18 mouse cellular contexts compared by ENCODE assay signal in genomic region chr14:19988410-19988809, GRCm38 (mm10). TPM values are rescaled to one million over a fixed set of nuclear protein-coding genes. Genes with fewer than 3 reads are reported as not detected.
A peak's percentile ranks its signal among the peaks of the same experiment; 100 is the strongest.
DNase-seq lines count a peak whose midpoint lies in the region; ATAC-seq and TF ChIP-seq lines count a peak whose summit lies in the region.
"Had no signal": no experiment of that assay in that cellular context is flagged by ENCODE, and none has a peak within 500 bp of the region (broad histone marks: within the 10 kb centered on the region; RNA-seq: fewer than 3 reads in every experiment).

No protein-coding gene starts in this region.

- H3K36me3 ChIP-seq in forebrain, embryonic 13.5 days (ENCODE audit: poor library complexity, severe bottlenecking), result no peaks in the 10 kb centered on the region
- no peaks in the 10 kb centered on the region for H3K36me3 ChIP-seq in hindbrain, embryonic 14.5 days (replicated peaks; ENCODE audit: control insufficient read depth, insufficient read depth)
- no peaks in the 10 kb centered on the region for H3K36me3 ChIP-seq in midbrain, embryonic 16.5 days (ENCODE audit: control insufficient read depth, insufficient read depth, low read length)
- H3K36me3 ChIP-seq: heart, embryonic 10.5 days; liver, embryonic 12.5 days had no signal

- ATAC-seq in forebrain, embryonic 13.5 days, result no peak
- no peak for ATAC-seq in hindbrain, embryonic 14.5 days (ENCODE audit: low FRiP score)
- ATAC-seq in midbrain, embryonic 16.5 days, result no peak
- ATAC-seq: intestine, embryonic 16.5 days; liver, embryonic 12.5 days had no signal

- 92% methylated on average over 3 of the region's 3 CpGs for WGBS in forebrain, embryonic 13.5 days
- 95% methylated on average over 3 of the region's 3 CpGs for WGBS in hindbrain, embryonic 14.5 days
- 93% methylated on average over 3 of the region's 3 CpGs for WGBS in midbrain, embryonic 16.5 days

- H3K4me3 ChIP-seq in layer of hippocampus, adult 2 months, result no peak overlapping the region
- no peak overlapping the region for H3K4me3 ChIP-seq in forebrain, embryonic 13.5 days
- no peak overlapping the region for H3K4me3 ChIP-seq in hindbrain, embryonic 14.5 days (replicated peaks; ENCODE audit: low read length)
- H3K4me3 ChIP-seq in midbrain, embryonic 16.5 days (ENCODE audit: low read depth, low read length), result no peak overlapping the region
- H3K4me3 ChIP-seq: heart, embryonic 10.5 days; liver, embryonic 12.5 days; megakaryocyte, embryonic 14.5 days had no signal

- DNase-seq in layer of hippocampus, adult 2 months (ENCODE audit: low spot score in 2 of 2), result no peak
- DNase-seq in layer of hippocampus, adult 11-12 months (ENCODE audit: low spot score), result no peak
- DNase-seq in hindbrain, embryonic 14.5 days (ENCODE audit: low spot score), result no peak
- no peak for DNase-seq in layer of hippocampus, adult 9-11 months
- no peak for DNase-seq in embryo, embryonic 10 days (ENCODE audit: low spot score)
- DNase-seq in embryo, embryonic 9.5 days (ENCODE audit: extremely low spot score), result no peak
- DNase-seq: adrenal gland, adult 2 months; cerebellum, adult 2 months; gastrocnemius, postnatal 25 days; heart, postnatal 14 days; right cerebral cortex, postnatal 4 days had no signal

- H3K27ac ChIP-seq in layer of hippocampus, adult 2 months, result peak overlapping the region; percentile 91; the same call in 1 of the 2 replicates
- peak overlapping the region; percentile 74 for H3K27ac ChIP-seq in forebrain, embryonic 13.5 days
- H3K27ac ChIP-seq in hindbrain, embryonic 14.5 days, result peak overlapping the region; percentile 75
- H3K27ac ChIP-seq in midbrain, embryonic 16.5 days (ENCODE audit: low read length), result peak overlapping the region; percentile 80
- H3K27ac ChIP-seq: heart, embryonic 10.5 days; kidney, postnatal 0 days; liver, embryonic 12.5 days had no signal

- no peaks in the 10 kb centered on the region for H3K27me3 ChIP-seq in forebrain, embryonic 13.5 days
- H3K27me3 ChIP-seq in hindbrain, embryonic 14.5 days (ENCODE audit: control insufficient read depth, insufficient read depth, low read length), result no peaks in the 10 kb centered on the region
- H3K27me3 ChIP-seq in midbrain, embryonic 16.5 days (ENCODE audit: control insufficient read depth, insufficient read depth, low read depth, low read length), result no peaks in the 10 kb centered on the region

- no peak for TF ChIP-seq CTCF in layer of hippocampus, adult 2 months (conservative IDR thresholded peaks at IDR 0.05)

- no peaks in the 10 kb centered on the region for H3K9me3 ChIP-seq in forebrain, embryonic 13.5 days (replicated peaks)
- no peaks in the 10 kb centered on the region for H3K9me3 ChIP-seq in hindbrain, embryonic 14.5 days (ENCODE audit: control insufficient read depth, low read length)
- H3K9me3 ChIP-seq in midbrain, embryonic 16.5 days (replicated peaks; ENCODE audit: control insufficient read depth, low read length, poor library complexity, severe bottlenecking), result no peaks in the 10 kb centered on the region
- H3K9me3 ChIP-seq: heart, embryonic 10.5 days; liver, embryonic 12.5 days had no signal

- H3K4me1 ChIP-seq in forebrain, embryonic 13.5 days, result peaks cover 47% of the 10 kb centered on the region
- peaks cover 36% of the 10 kb centered on the region for H3K4me1 ChIP-seq in hindbrain, embryonic 14.5 days (replicated peaks; ENCODE audit: control insufficient read depth, insufficient read depth, low read length)
- peaks cover 35% of the 10 kb centered on the region for H3K4me1 ChIP-seq in midbrain, embryonic 16.5 days (ENCODE audit: control insufficient read depth, insufficient read depth, low read length)

- H3K4me2 ChIP-seq in forebrain, embryonic 13.5 days, result no peak overlapping the region
- H3K4me2 ChIP-seq in hindbrain, embryonic 14.5 days (replicated peaks), result no peak overlapping the region
- H3K4me2 ChIP-seq in midbrain, embryonic 16.5 days (ENCODE audit: low read length), result no peak overlapping the region
- H3K4me2 ChIP-seq: liver, embryonic 12.5 days had no signal

- H3K9ac ChIP-seq in forebrain, embryonic 13.5 days, result no peak overlapping the region
- H3K9ac ChIP-seq in hindbrain, embryonic 14.5 days, result no peak overlapping the region
- H3K9ac ChIP-seq in midbrain, embryonic 16.5 days (ENCODE audit: low read depth, low read length), result no peak overlapping the region
- H3K9ac ChIP-seq: liver, embryonic 12.5 days had no signal

RNA-seq across cellular contexts. Expression of gene Gng2, which starts 11.0 kb away (rescaled TPM):
- total RNA-seq in layer of hippocampus, adult 2 months (2021), result 100 to 1,000 TPM; 285 to 305 TPM
- 304 and 326 TPM in 2 replicates for polyA plus RNA-seq in forebrain, embryonic 13.5 days (2015; fragmentation: Nextera tagmentation; extraction: Ambion mirVana)
- 362 and 393 TPM in 2 replicates for polyA plus RNA-seq in hindbrain, embryonic 14.5 days (2014; fragmentation: Nextera tagmentation; extraction: Ambion mirVana)
- 479 and 480 TPM in 2 replicates for polyA plus RNA-seq in midbrain, embryonic 16.5 days (2015; fragmentation: Nextera tagmentation; extraction: Ambion mirVana)
